Mouse (Mus musculus): Measurements from ENCODE around the gene Kcnc3. TPM values are rescaled to one million over a fixed set of nuclear protein-coding genes. Genes with fewer than 3 reads are reported as not detected.
A peak's percentile ranks its signal among the peaks of the same experiment; 100 is the strongest.

Kcnc3 gene
- polyA plus RNA-seq (2016; fragmentation: Nextera tagmentation; extraction: Ambion mirVana): 0.44 and 0.63 TPM in 2 replicates

DNA sequence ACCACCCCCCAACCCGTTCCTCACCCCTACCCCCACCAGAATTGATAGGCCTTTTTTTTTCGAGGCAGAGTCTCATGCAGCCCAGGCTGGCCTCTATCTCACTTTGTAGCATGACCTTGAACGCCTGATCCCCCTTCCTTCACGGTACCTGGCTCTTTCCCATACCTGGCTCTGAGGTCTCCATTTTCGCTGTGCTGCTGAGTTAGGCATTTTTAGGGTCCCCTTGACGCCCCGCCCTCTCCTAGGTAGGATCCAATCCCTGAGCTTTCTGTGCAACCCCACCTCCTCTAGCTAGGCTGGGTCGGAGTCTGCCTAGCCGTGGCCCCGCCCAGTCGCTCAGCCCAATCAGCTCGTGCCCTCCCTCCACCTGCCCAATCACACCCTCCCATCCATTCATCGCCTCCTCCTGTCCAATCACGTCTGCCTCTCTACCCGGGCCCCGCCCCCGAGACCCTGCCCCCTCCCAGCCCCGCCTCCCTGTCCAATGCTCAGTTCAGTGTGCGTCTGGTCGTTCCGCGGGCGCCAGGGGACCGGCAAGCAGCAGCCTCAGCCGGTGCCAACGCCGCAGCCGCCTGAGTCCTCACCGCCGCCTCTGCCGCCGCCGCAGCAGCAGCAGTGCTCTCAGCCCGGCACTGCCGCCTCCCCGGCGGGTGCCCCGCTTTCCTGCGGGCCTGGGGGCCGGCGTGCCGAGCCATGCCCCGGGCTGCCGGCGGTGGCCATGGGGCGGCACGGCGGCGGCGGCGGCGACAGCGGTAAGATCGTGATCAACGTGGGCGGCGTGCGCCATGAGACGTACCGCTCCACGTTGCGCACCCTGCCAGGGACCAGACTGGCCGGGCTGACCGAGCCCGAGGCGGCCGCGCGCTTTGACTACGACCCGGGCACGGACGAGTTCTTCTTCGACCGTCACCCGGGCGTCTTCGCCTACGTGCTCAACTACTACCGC lies at the start of gene Kcnc3:
Gene Kcnc3, plus strand, starts transcription at position 263 of the 946 bp plus-strand sequence.
- peak; percentile 98 for DNase-seq (ENCODE audit: low spot score)
- H3K27ac ChIP-seq (replicated peaks): peak within 1 kb of the TSS; percentile 49

DNA sequence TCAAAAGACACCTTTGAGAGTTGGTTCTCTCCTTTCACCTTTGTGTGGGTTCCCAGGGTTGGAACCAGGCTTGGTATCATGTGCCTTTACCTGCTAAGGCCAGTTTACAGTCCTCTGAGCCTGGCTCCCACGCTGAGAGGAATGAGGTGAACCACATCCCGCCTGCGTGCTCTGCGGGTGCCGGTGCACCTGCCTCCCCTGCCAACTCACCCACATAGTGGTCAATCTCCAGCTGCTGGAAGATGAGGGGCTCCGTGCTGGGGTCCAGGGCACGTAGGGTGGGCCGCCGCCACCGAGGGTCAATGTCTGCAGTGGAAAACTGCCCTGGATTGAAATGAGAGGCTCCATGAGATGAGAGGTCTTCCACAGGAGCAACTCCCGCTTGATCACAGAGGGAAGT lies 47.9 kb upstream of the Kcnc3 start:
- Histone ChIP-seq H3K9me3 (peaks cover 8% of the 10 kb centered on the region; the same call in 1 of the 2 replicates), H3K27me3 (replicated peaks; ENCODE audit: low read depth, poor library complexity, severe bottlenecking) (no peaks in the 10 kb centered on the region), H3K27ac (replicated peaks) (no peak overlapping the region), H3K4me3 (no peak overlapping the region), H3K36me3 (replicated peaks) (peaks cover 86% of the 10 kb centered on the region), H3K4me1 (peaks cover 9% of the 10 kb centered on the region)
- DNase-seq (ENCODE audit: low spot score): no peak
- 94% methylated on average over 11 of the region's 11 CpGs for WGBS

More for the DNA sequence above, at the start of gene Kcnc3:
- peaks cover 81% of the 10 kb centered on the region for H3K4me1 ChIP-seq
- H3K4me3 ChIP-seq: peak within 1 kb of the TSS; percentile 77
- peaks cover under 1% of the 10 kb centered on the region; the same call in 1 of the 2 replicates for H3K36me3 ChIP-seq (replicated peaks)
- H3K9me3 ChIP-seq: no peaks in the 10 kb centered on the region
- peaks cover 78% of the 10 kb centered on the region for H3K27me3 ChIP-seq (replicated peaks; ENCODE audit: low read depth, poor library complexity, severe bottlenecking)
- under 1% methylated on average over 80 of the region's 80 CpGs for WGBS

DNA sequence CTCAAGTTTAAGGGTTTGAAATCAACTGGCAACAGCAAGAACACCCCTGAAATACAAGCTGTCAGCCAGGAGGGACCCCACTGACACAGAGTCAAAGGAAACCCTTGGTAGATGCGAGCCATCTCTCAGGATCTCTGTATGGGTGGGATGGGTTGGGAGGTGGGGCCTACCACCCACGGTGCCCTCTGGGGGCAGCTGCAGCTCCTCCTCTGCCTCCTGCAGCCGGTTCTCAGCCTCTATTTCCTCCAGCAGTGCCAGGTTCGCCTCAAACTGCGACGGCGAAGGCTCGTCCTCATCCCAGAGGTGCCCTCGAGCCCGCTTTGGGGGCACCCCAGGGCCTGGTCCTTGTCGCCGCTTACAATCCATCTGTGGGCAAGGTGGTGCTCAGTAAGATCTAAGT lies 47.4 kb upstream of the Kcnc3 start:
- peaks cover 14% of the 10 kb centered on the region for H3K4me1 ChIP-seq
- H3K4me3 ChIP-seq: no peak overlapping the region
- WGBS: 83% methylated on average over 12 of the region's 12 CpGs
- peaks cover 81% of the 10 kb centered on the region for H3K36me3 ChIP-seq (replicated peaks)
- no peak overlapping the region for H3K27ac ChIP-seq (replicated peaks)
- H3K27me3 ChIP-seq (replicated peaks; ENCODE audit: low read depth, poor library complexity, severe bottlenecking): no peaks in the 10 kb centered on the region
- peaks cover 8% of the 10 kb centered on the region; the same call in 1 of the 2 replicates for H3K9me3 ChIP-seq
- no peak for DNase-seq (ENCODE audit: low spot score)

DNA sequence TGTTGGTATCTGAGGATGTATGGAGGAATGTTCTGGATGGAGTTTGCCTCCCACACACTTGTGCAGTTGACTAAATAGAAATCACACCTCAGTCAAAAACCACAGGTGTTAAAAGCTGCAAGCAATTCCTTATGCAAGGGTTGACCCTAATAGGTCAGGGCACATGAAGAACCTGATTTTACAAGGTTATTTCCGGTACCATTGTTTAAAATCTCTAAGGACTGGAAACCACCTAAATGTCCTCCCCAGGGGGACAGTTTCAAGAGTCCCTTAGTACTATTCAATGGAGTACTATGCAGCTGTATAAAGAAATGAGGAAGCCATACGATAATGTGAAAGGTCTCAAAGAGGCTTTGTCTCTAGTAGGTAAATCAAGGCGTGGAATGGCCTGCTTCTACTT lies 44.2 kb upstream of the Kcnc3 start:
- Histone ChIP-seq H3K36me3 (replicated peaks) (peaks cover 69% of the 10 kb centered on the region), H3K27me3 (replicated peaks; ENCODE audit: low read depth, poor library complexity, severe bottlenecking) (no peaks in the 10 kb centered on the region), H3K4me3 (no peak overlapping the region), H3K4me1 (peaks cover 15% of the 10 kb centered on the region), H3K9me3 (peaks cover 8% of the 10 kb centered on the region; the same call in 1 of the 2 replicates), H3K27ac (replicated peaks) (no peak overlapping the region)
- 95% methylated on average over 3 of the region's 3 CpGs for WGBS
- DNase-seq (ENCODE audit: low spot score): no peak

DNA sequence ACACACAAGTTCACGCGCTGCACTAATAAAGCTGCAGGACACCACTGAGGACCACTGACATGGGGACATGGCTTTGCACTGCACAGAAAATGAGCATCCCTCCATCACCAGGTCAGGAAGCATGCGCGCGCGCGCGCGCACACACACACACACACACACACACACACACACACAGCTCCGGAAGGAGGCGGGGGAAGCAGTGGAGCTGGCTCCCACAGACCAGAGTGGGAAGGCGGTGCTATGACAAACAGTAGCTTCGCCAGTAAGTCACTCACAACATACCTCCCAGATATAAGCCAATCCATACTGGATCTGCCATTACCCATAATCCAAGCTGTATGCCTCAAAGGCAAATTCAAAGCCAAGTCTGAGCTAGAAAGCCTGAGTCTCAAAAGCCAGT lies 43.4 kb upstream of the Kcnc3 start:
- DNase-seq (ENCODE audit: low spot score): peak; percentile 10

DNA sequence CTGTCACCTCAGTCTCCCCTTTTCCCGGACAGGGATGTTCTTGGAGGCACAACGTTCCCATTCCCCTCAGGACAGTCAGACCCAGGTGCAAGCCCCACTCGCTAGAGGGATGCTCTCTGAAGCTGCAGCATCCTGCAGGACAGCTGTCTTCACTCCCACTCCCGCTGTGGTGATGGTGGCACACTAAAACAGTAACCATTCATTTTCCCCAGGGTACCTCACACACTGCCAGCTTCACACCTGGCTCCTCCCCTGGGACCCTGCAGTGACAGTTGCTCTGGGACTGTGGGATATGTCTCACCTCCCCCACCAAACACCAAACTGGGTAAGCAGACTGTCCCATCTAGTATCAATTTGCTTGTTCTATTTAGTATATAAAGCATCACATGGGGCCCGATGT lies 42.7 kb upstream of the Kcnc3 start:
- WGBS: 35% methylated on average over 5 of the region's 5 CpGs
- peak; percentile 19 for DNase-seq (ENCODE audit: low spot score)
- peak overlapping the region; percentile 81 for H3K4me3 ChIP-seq
- H3K27ac ChIP-seq (replicated peaks): peak overlapping the region; percentile 92
- peaks cover 20% of the 10 kb centered on the region for H3K4me1 ChIP-seq
- H3K27me3 ChIP-seq (replicated peaks; ENCODE audit: low read depth, poor library complexity, severe bottlenecking): no peaks in the 10 kb centered on the region
- H3K9me3 ChIP-seq: peaks cover 8% of the 10 kb centered on the region; the same call in 1 of the 2 replicates
- H3K36me3 ChIP-seq (replicated peaks): peaks cover 67% of the 10 kb centered on the region

More for the DNA sequence above, 43.4 kb upstream of the Kcnc3 start:
- Histone ChIP-seq H3K36me3 (replicated peaks) (peaks cover 69% of the 10 kb centered on the region), H3K27me3 (replicated peaks; ENCODE audit: low read depth, poor library complexity, severe bottlenecking) (no peaks in the 10 kb centered on the region), H3K4me3 (peak overlapping the region; percentile 81), H3K9me3 (peaks cover 8% of the 10 kb centered on the region; the same call in 1 of the 2 replicates), H3K27ac (replicated peaks) (0 out of 2 replicates have a peak overlapping the region, but pooled peaks have one; percentile 92), H3K4me1 (peaks cover 15% of the 10 kb centered on the region)
- WGBS: 93% methylated on average over 13 of the region's 13 CpGs

DNA sequence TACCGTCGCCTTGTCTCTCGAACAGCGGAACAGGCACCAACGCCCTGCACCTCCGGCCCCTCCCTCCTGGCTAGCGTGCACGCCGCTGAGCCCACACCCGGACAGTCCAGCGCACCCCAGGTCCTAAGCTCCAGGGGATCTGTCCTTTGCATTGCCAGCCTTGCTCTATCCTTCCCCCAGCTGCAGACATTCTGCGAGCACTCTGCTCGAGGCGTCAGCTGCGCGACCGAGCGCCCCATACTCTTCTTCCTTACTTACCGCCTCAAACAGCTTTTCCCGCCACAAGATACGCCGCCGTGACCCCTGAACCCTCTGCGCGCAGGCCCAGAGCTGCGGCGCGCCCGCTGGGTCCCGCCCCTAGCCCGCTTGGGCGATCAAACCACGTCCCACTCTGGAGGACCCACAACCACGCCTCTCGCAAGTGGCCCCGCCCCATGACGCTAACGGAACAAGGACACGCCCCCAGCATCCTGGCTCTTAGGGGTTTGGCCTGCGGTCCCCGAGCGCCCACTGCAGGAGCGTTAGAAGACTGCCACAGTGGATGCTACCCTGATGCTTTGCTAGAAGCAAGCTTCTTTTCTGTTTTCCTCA lies 41.9 kb upstream of the Kcnc3 start, which contains the start of gene Pold1:
Gene Pold1, minus strand, starts transcription at position 353 of the 591 bp plus-strand sequence.
- Histone ChIP-seq H3K27ac (replicated peaks) (peak within 1 kb of the TSS; percentile 92), H3K4me3 (peak within 1 kb of the TSS; percentile 81)
- under 1% methylated on average over 43 of the region's 43 CpGs for WGBS

DNA sequence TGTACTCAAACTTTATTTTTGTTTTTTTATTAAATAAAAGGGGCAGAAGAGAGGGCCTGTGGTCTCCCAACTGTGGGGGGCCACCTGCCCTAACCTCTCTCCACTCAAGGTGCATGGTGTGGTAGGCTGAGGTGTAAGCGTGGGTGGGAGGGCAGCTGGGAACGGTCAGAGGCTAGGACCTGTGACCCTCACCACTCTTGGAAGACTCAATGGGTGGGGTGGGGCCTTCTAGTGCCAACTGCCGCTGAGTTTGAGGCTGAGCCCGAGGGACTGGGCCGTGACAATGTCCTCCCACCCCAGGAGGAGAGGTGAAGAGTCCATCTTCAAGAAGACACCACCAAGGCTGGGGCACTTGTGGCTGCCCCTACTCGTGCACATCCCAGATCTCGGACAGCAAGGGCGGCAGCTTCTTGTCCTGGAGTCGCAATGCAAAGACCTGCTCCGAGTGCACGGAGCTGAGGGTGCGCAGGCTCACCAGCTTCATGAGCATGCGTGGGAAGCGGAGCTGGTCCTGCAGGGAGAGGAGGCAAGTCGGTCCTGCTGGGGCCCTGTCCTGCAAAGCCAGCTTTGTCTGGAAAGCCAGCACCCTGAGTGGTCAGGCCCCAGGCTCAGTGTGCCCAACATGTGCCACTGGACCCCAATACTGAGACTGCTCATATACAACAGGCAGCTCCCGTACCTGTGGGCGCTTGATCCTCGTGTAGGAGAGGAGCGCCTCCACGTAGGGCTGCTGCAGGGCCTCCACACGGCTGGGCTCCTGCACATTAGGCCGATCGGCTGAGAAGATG lies 40.6 kb upstream of the Kcnc3 start:
- H3K4me1 ChIP-seq: peaks cover 32% of the 10 kb centered on the region
- H3K27ac ChIP-seq (replicated peaks): no peak overlapping the region
- H3K9me3 ChIP-seq: peaks cover 8% of the 10 kb centered on the region; the same call in 1 of the 2 replicates
- H3K36me3 ChIP-seq (replicated peaks): peaks cover 53% of the 10 kb centered on the region
- no peak for DNase-seq (ENCODE audit: low spot score)
- H3K27me3 ChIP-seq (replicated peaks; ENCODE audit: low read depth, poor library complexity, severe bottlenecking): no peaks in the 10 kb centered on the region
- no peak overlapping the region for H3K4me3 ChIP-seq
- 95% methylated on average over 23 of the region's 23 CpGs for WGBS

More for the DNA sequence above, 41.9 kb upstream of the Kcnc3 start, which contains the start of gene Pold1:
- peaks cover 8% of the 10 kb centered on the region; the same call in 1 of the 2 replicates for H3K9me3 ChIP-seq
- peaks cover 58% of the 10 kb centered on the region for H3K36me3 ChIP-seq (replicated peaks)
- H3K4me1 ChIP-seq: peaks cover 27% of the 10 kb centered on the region
- peak; percentile 100 for DNase-seq (ENCODE audit: low spot score)
- H3K27me3 ChIP-seq (replicated peaks; ENCODE audit: low read depth, poor library complexity, severe bottlenecking): no peaks in the 10 kb centered on the region

DNA sequence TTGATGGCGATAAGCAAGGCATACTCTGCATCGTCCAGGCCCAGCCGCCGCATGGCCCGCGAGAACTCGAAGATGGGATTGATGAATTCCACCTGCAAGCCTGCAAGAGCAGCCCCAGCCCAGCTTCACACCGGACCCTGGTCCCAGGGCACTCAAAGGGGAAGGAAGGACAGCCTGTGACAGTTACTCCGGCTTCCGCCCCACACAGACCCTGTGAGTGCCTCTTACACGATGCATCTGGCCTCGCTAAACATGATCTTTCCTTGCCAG lies 40.1 kb upstream of the Kcnc3 start:
- WGBS: 96% methylated on average over 12 of the region's 12 CpGs
- H3K4me3 ChIP-seq: no peak overlapping the region
- no peak for DNase-seq (ENCODE audit: low spot score)
- no peak overlapping the region for H3K27ac ChIP-seq (replicated peaks)
- H3K4me1 ChIP-seq: peaks cover 32% of the 10 kb centered on the region
- peaks cover 8% of the 10 kb centered on the region; the same call in 1 of the 2 replicates for H3K9me3 ChIP-seq
- H3K36me3 ChIP-seq (replicated peaks): peaks cover 48% of the 10 kb centered on the region
- H3K27me3 ChIP-seq (replicated peaks; ENCODE audit: low read depth, poor library complexity, severe bottlenecking): no peaks in the 10 kb centered on the region

DNA sequence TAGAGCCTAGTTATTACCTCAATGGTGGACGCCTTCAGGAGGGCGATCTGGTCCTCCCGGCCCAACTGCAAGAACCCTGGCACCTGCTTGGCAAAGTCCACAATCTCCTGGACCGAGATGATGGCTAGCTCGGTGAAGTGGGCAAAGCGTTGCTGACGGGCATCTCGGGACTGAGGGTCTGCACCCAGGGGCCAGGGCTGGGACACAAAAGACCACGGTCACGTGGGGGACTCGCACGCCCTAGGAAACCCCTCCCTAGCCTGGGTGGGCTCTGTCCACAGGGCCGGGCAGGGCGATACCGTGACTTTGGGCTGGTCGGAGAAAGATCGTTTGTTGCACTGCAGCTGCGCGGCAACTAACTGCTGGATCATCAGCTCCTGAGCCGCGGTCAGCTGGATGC lies 39.2 kb upstream of the Kcnc3 start:
- H3K4me3 ChIP-seq: peak overlapping the region; percentile 4; the same call in 1 of the 2 replicates
- no peak overlapping the region for H3K27ac ChIP-seq (replicated peaks)
- no peak for DNase-seq (ENCODE audit: low spot score)
- H3K4me1 ChIP-seq: peaks cover 32% of the 10 kb centered on the region
- H3K36me3 ChIP-seq (replicated peaks): peaks cover 40% of the 10 kb centered on the region
- H3K27me3 ChIP-seq (replicated peaks; ENCODE audit: low read depth, poor library complexity, severe bottlenecking): no peaks in the 10 kb centered on the region
- H3K9me3 ChIP-seq: peaks cover 4% of the 10 kb centered on the region; the same call in 1 of the 2 replicates
- 94% methylated on average over 21 of the region's 21 CpGs for WGBS

DNA sequence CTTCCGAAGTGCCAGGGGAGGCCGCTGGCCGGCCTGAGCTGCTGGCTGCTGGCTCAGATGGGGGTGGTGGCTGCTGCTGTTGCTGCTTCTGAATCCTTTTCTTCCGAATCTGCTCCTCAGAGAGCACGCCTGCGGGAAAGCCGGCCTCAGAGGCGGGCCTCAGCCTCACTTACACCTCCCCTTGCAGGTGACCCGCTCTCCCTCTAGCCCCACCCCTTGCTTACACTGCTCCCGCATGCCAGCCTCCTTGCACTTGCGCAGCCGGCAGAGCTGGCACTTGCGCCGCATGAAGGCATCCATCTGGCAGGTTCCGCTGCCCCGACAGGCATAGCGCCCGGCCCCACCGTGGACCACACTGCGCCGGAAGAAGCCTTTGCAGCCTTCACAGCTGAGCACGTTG lies 38.7 kb upstream of the Kcnc3 start:
- H3K27ac ChIP-seq (replicated peaks): no peak overlapping the region
- WGBS: 82% methylated on average over 22 of the region's 22 CpGs
- H3K9me3 ChIP-seq: no peaks in the 10 kb centered on the region
- no peak for DNase-seq (ENCODE audit: low spot score)
- peaks cover 36% of the 10 kb centered on the region for H3K36me3 ChIP-seq (replicated peaks)
- peak overlapping the region; percentile 11; the same call in 1 of the 2 replicates for H3K4me3 ChIP-seq
- H3K4me1 ChIP-seq: peaks cover 31% of the 10 kb centered on the region
- no peaks in the 10 kb centered on the region for H3K27me3 ChIP-seq (replicated peaks; ENCODE audit: low read depth, poor library complexity, severe bottlenecking)
